Mouse (Mus musculus): Measurements from ENCODE around the gene Apex2.
A peak's percentile ranks its signal among the peaks of the same experiment; 100 is the strongest.

Gene Apex2

GRCm38 (mm10) chrX:150589696-150590095 lies at the start of gene Apex2:
Apex2 (minus strand) TSS chrX:150589868.
- no peak for DNase-seq (ENCODE audit: low read depth, low spot score)

DNA sequence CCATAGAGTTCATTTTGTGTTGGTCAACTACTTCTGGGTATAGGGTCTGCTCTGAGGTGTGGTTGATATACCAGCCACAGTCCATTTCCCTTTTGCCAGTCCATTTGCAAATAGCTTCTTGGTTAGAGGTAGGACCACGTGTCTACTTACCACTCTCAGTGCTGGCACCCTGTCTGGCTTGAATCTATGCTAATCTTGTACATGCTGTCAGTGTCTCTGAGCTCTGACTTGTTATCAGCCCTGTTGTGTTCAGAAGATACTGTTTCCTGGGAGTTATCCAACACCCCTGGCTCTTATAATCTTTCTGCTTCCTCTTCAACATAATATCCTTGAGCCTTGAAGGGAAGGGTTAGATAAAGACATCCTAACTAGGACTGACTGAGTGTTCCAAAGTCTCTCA lies 46.8 kb upstream of the Apex2 start:
- no peak for DNase-seq (ENCODE audit: low read depth, low spot score)

- no peak for DNase-seq (ENCODE audit: low read depth, low spot score)
These were observed 9.2 kb upstream of the Apex2 start for GRCm38 (mm10) chrX:150598882-150599281.

- DNase-seq (ENCODE audit: low read depth, low spot score): no peak
These were observed 5.5 kb upstream of the Apex2 start for GRCm38 (mm10) chrX:150595016-150595760.

DNA sequence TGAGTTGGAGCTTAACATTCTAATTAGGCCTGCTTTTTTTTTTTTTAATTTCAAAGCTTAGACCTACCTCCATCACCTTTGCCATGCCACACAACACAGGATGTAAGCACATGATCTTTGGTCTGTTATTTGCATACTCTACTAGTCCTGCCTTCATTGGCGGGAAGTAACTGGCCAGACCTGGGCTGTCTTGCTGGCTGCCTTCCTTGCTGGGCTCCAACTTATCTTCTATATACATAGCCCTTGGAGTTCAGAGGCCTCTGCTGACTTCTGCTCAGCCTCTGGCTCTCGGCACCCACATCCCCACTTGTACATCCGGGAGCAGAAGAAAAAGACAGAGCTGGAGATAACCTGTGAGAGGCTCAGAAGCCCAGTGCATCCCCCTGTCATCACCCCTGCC lies 4.5 kb upstream of the Apex2 start:
- DNase-seq (ENCODE audit: low read depth, low spot score): no peak

GRCm38 (mm10) chrX:150593266-150594035 lies 3.8 kb upstream of the Apex2 start:
- no peak for DNase-seq (ENCODE audit: low read depth, low spot score)

GRCm38 (mm10) chrX:150588023-150588764 lies 1.5 kb downstream of the Apex2 start, which contains the start of gene Pfkfb1:
Pfkfb1 (plus strand) TSS chrX:150588229.
- peak; percentile 42 for DNase-seq (ENCODE audit: low read depth, low spot score)

DNA sequence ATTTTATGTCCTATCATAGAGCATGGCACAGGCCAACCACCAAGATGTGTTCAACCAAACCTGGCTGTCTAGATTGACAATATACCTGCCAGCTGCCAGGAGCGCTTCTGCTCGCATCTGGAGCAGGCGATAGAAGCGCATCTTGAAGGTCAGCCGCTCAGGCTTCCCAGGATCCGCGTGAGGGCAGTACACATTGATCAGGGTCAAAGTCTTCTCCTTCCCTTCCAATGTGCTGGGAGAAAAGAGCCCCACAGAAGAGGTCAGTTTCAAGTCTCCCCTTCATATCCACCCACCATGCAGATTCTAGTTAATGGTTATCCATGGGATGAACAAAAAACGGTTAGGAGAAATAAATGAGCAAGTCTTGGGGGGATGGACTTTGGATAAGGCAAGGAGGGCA lies 4.6 kb downstream of the Apex2 start:
- no peak for DNase-seq (ENCODE audit: low read depth, low spot score)

GRCm38 (mm10) chrX:150581921-150582320 lies 7.7 kb downstream of the Apex2 start:
- DNase-seq (ENCODE audit: low read depth, low spot score): no peak

DNA sequence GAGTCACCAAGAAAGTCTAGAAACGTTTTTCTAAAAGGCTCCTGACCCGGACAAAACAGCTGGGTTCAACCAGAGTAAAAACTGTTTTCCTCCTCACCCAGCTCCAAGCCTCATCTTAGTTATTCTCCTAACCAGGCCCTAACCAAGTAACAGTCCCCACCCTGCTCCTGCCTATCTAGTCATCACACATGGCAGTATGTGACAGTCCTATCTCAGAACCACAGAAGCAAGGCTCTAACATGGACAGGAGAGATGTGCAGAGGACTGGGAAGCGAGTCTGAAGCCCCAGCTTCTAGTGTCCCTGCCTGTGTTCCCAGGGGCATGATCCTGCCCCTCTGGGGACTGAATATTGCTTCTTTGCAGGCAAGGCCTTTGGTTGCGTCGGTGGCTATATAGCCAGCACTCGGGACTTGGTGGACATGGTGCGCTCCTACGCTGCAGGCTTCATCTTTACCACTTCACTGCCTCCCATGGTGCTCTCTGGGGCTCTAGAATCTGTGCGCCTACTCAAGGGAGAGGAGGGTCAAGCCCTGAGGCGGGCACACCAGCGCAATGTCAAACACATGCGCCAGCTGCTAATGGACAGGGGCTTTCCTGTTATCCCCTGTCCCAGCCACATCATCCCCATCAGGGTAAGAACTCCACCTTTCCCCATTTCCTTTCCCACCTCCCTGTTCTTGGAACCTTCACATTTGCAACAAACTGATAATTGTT lies 24.9 kb downstream of the Apex2 start:
- DNase-seq (ENCODE audit: low read depth, low spot score): no peak

DNA sequence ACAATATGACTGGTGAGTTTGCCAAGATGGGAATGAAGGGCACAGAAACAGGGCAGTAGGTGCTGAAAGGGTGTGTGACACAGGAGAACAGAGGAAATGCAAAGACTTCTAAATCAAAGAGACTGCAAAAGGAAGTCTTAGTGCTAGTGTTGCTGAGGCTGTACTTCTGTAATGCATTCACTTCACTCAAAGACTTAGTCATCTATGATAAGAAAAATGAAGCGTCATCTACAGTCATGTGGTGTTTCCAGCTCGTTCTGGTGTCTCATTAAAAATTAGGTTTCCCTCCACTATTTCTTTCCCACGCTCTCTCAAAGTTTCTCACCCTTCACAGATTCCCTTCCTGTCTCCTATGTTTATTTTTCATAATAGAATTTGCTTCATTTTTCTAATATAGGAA lies 35.6 kb downstream of the Apex2 start:
- no peak for DNase-seq (ENCODE audit: low read depth, low spot score)

GRCm38 (mm10) chrX:150551986-150552385 lies 37.7 kb downstream of the Apex2 start:
- no peak for DNase-seq (ENCODE audit: low read depth, low spot score)

DNA sequence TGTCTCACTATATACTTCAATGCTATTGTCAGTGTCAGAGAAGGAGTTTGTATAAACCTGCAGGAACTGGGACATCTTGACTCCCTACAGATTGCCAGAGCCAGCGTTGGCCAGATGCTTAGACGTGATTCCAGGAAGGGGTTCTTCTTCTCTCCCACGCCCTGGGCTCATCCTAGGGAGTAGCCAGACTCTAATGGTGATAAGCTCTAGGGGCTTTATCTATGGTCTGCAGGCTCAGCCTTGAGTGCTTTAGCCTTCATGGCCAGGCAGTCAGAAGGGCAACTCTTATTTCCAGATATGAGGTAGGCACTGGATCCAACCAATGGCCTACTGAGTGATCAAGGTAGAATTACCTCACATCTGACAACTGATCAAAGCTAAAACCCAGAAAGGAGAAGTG lies 40.0 kb downstream of the Apex2 start:
- no peak for DNase-seq (ENCODE audit: low read depth, low spot score)

GRCm38 (mm10) chrX:150547239-150547638 lies 42.4 kb downstream of the Apex2 start, which contains the start of gene Alas2:
Alas2 (plus strand) TSS chrX:150547375.
- no peak for DNase-seq (ENCODE audit: low read depth, low spot score)

DNA sequence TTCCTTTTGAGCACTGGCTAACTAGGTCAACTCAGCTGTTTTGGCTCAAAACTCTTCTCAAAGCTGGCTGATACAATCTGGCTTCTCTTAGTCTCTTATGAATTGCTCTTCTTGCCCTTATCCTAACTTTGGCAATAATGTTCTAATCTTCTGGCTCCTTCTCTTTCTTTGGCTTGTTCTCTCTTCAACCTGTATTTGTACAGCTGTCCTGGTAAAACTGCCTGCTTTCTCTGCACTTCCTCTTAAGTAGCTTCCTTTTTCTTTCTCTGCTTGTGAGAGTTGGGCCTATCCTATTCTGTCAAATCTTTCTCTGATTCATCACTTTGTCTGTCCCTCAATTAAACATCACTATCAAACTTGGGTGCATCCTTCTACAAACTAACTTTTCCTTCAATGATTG lies 48.0 kb downstream of the Apex2 start:
- DNase-seq (ENCODE audit: low read depth, low spot score): no peak

DNA sequence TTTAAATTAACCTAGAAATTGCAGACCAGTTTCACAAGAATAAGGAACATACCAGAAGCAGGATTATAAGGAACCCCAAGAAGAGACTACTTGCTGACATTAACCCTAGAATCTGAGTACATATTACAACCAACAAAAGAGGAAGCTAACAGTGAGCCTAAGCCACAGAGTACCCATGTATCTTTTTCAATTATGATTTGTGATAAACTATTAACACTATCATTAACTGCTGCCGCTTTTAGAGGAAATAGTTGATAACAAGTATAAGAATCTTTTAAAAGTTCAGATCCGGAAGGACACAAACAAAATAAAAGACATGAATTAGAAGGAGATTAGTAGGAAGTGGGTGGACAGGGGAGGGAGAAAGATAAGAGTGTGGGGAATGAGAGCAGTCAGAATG lies 49.6 kb downstream of the Apex2 start:
- DNase-seq (ENCODE audit: low read depth, low spot score): no peak

- DNase-seq (ENCODE audit: low read depth, low spot score): no peak
These were observed 73.2 kb downstream of the Apex2 start for GRCm38 (mm10) chrX:150516477-150516876.

- DNase-seq (ENCODE audit: low read depth, low spot score): no peak
These were observed 73.7 kb downstream of the Apex2 start for GRCm38 (mm10) chrX:150516015-150516414.

GRCm38 (mm10) chrX:150514127-150514526 lies 75.5 kb downstream of the Apex2 start:
- no peak for DNase-seq (ENCODE audit: low read depth, low spot score)

DNA sequence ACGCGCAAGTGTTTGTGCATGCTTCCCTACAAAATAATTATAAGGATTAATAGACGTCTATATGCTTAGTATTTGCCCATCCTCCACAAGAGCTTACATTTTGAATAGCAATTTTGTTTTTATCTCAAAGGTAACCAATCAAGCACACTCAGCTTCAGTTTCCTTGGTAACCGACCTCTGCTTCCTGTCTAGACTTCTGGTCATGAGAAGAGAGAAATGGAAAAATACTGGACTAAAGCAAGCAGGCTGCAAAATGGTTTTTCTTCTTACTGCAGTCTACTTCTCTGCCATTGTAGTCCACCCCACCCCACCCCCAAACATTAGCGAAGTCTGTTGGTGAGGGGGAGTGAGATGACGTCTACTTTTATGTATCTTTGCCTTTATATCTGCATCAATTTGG lies 78.4 kb downstream of the Apex2 start:
- no peak for DNase-seq (ENCODE audit: low read depth, low spot score)

DNA sequence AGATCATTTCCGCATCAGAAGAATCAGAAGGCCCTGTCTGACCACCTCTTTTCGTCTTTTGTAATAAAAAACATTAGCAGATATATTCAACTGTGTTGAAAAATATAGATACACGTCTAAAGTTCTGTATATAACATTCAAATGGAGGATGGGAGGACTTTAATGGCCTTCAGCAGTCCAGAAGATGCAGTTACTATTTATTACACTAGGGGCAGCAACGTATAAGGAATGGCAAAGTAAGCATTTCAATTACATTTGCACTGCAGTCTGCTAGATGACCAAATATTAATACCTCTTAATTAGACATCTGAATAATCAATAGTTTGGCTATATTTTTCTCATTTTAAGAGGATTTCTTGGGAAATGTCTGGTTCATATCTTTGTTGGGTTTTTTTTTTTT lies 79.0 kb downstream of the Apex2 start:
- DNase-seq (ENCODE audit: low read depth, low spot score): peak; percentile 46

DNA sequence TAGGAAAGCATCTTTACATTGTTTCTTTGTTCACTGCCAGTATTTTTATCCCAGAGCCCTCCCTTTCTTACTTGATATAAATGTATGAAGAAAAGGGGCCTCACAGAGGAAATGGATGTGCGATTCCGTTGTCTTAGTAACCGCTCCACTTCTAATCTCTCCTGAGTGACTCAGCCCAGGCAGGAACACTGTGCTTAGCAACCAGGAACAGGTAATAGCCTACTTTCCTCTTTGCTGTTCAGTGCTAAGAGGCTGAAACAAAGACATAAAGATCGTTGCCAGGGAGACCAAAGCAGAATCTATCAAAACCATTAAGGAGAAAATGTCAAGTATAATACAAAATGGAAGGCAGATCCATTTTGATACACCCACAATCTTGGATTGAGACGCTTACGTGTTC lies 81.0 kb downstream of the Apex2 start:
- no peak for DNase-seq (ENCODE audit: low read depth, low spot score)
